Mouse (Mus musculus) embryonic facial prominence, embryonic 10.5 days (tissue): Measurements from ENCODE around the gene H3f3a. TPM values are rescaled to one million over a fixed set of nuclear protein-coding genes. Genes with fewer than 3 reads are reported as not detected.

ENCODE experiments used
- DNase-seq: peaks from one replicate; pipeline ENCODE4 v3.0.0-alpha.2; 2017; ENCODE audit warnings: low spot score
- H3K27ac ChIP-seq: fragments of 300-500 bp; sonication (generic); replicated peaks from 2 replicates; pipeline ENCODE4 v1.5.1; 2016; ENCODE audit warnings: mild to moderate bottlenecking
- H3K27me3 ChIP-seq: fragments of 300-500 bp; sonication (generic); replicated peaks from 2 replicates; pipeline ENCODE4 v1.6.1; 2016; ENCODE audit warnings: low read depth, mild to moderate bottlenecking; ENCODE audit not compliant: poor library complexity, severe bottlenecking
- H3K36me3 ChIP-seq: fragments of 300-500 bp; sonication (generic); replicated peaks from 2 replicates; pipeline ENCODE4 v1.6.1; 2016; ENCODE audit warnings: mild to moderate bottlenecking, moderate library complexity
- H3K4me1 ChIP-seq: fragments of 300-500 bp; sonication (generic); 2 replicates; pipeline ENCODE4 v1.6.1; 2016
- H3K4me3 ChIP-seq: fragments of 300-500 bp; sonication (generic); 2 replicates; pipeline ENCODE4 v1.5.1; 2016; ENCODE audit warnings: mild to moderate bottlenecking, moderate library complexity
- H3K9me3 ChIP-seq: fragments of 300-500 bp; sonication (generic); 2 replicates; pipeline ENCODE4 v1.6.1; 2016; ENCODE audit warnings: mild to moderate bottlenecking
- WGBS: fragments of 180-500 bp; shearing (Covaris S2); methylation state at CpG from one replicate; pipeline ENCODE4 v1.1.7; 2016; 5-methylcytosine and 5-hydroxymethylcytosine counted together
- polyA plus RNA-seq: library from polyadenylated mRNA; unstranded; fragments of >200 nt; fragmentation: Nextera tagmentation; extraction: Ambion mirVana; gene quantifications from 2 replicates; pipeline ENCODE4 v1.2.1, GENCODE M21; 2016

Gene H3f3a
- polyA plus RNA-seq, 1 experiment from 2014 or later = 2,772 TPM

DNA sequence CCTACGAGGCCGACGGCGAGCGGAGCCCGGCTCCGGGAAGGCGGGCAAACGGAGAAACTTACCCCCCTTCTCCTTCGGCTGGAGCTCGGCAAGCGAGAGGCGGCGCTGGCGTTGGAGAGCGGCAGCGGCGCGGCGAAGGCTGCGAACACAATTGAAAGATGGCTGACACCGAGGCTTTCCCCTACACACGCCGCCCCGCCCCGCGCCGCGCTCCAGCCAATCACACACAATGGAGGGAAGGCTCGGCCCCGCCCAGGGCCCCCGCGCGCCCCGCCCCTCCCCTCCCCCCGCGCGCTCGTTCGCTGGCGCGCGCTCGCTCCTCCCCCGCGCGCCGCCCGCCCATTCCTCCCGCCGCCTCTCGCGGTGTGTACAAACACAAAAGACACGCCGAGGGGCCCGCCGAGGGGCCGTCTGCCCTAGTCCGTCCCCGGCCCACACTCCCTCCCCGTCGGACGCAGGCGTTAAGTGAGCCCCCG lies 296 bp downstream of the H3f3a start:
- peaks cover 32% of the 10 kb centered on the region for H3K36me3 ChIP-seq
- H3K9me3 ChIP-seq = no peaks in the 10 kb centered on the region
- peak overlapping the region; percentile 96 for H3K4me3 ChIP-seq
- WGBS = under 1% methylated on average over 64 of the region's 65 CpGs
- peaks cover 30% of the 10 kb centered on the region for H3K4me1 ChIP-seq
- peak overlapping the region; percentile 100 for H3K27ac ChIP-seq
- no peaks in the 10 kb centered on the region for H3K27me3 ChIP-seq
- peak; percentile 99 for DNase-seq

DNA sequence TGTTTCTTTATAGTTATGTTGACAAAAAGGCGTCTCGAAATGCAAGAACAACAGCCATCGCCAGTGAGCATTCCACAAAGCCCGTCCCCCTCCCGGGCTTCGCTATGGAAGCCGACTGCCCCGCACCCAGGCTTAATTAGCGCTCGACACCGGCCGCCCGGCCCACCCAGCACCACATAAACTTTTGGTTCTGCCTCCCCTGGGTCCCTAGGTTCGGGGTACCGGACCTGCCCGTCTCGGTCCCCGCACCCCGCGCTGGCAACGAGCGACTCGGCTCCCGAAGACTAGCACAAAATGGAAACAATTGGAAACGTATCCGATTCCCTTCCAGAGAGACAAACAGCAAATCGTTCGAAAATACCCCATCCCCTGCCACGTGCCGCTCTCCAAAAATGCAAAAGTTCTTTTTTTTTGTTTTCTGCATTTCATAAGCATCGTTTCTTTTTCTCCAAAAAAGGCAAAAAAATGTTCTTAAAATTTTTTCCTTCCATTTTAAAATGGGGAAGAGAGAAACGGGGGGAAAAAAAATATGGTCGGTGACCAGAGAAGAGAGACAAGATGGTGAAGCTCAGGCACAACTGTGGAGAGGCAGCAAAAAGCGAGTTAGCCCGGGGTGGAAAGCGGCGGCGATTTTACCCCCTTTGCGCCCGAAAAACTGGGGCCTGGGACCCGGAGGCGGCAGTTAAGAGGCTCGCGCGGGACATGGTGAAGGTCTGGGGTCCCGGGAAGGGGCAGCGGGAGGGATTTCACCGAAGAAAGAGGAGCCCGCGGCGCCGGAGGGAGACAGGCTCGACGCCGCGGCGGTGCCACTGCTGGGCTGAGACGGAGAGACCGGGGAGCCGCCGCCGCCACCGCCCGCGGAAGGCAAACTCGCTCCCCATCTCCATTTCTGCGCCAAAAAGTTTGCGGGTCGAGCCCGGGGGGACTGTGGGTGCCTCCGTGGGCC lies 1.0 kb downstream of the H3f3a start:
- Histone ChIP-seq H3K9me3 (no peaks in the 10 kb centered on the region), H3K4me3 (peak overlapping the region; percentile 96), H3K27ac (peak overlapping the region; percentile 100), H3K27me3 (no peaks in the 10 kb centered on the region), H3K4me1 (peaks cover 30% of the 10 kb centered on the region), H3K36me3 (peaks cover 36% of the 10 kb centered on the region)
- WGBS = under 1% methylated on average over 71 of the region's 71 CpGs
- peak; percentile 72 for DNase-seq

DNA sequence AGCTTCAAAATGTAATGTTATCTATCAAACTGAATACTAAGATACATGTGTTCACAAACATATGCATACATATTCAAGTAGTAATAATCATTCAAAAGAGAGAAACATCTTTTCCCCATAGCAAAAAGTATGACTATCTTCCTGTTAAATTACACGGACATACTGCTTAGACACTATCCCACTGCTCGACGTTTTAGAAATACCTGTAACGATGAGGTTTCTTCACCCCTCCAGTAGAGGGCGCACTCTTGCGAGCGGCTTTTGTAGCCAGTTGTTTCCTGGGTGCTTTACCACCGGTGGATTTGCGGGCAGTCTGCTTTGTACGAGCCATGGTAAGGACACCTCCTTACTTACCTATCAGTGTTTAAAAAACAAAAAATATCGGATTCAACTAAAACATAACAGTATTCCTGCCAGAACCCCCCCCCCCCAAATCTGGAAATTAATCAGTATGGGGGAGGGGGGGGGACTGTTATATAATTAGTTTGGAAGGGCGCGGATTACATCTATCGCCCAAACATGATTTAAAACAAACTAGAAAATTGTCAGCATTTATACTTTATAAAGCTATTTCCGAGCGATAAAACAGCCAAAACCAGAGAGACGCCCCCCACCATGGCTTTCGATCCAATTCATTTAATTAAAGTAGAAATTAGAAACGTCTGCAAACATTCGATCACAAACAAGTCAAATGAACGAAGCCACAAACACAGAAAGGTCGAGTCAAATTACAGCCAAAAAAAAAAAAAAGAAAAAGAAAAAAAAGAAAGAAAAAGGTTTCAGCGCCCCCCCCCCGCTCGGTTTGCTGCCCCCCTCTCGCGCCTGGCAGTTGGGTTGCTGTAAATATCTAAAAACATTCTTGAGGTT lies 1.9 kb downstream of the H3f3a start:
- H3K4me1 ChIP-seq = peaks cover 30% of the 10 kb centered on the region
- H3K27me3 ChIP-seq = no peaks in the 10 kb centered on the region
- 7% methylated on average over 27 of the region's 27 CpGs for WGBS
- no peaks in the 10 kb centered on the region for H3K9me3 ChIP-seq
- H3K27ac ChIP-seq = peak overlapping the region; percentile 100
- no peak for DNase-seq
- peak overlapping the region; percentile 96 for H3K4me3 ChIP-seq
- H3K36me3 ChIP-seq = peaks cover 44% of the 10 kb centered on the region

GRCm38 (mm10) chr1:180810976-180811375 lies 2.8 kb downstream of the H3f3a start:
- DNase-seq = no peak
- peaks cover 29% of the 10 kb centered on the region for H3K4me1 ChIP-seq
- no peak overlapping the region for H3K27ac ChIP-seq
- no peaks in the 10 kb centered on the region for H3K9me3 ChIP-seq
- H3K4me3 ChIP-seq = peak overlapping the region; percentile 96
- WGBS = 85% methylated on average over 7 of the region's 7 CpGs
- H3K36me3 ChIP-seq = peaks cover 53% of the 10 kb centered on the region
- H3K27me3 ChIP-seq = no peaks in the 10 kb centered on the region

DNA sequence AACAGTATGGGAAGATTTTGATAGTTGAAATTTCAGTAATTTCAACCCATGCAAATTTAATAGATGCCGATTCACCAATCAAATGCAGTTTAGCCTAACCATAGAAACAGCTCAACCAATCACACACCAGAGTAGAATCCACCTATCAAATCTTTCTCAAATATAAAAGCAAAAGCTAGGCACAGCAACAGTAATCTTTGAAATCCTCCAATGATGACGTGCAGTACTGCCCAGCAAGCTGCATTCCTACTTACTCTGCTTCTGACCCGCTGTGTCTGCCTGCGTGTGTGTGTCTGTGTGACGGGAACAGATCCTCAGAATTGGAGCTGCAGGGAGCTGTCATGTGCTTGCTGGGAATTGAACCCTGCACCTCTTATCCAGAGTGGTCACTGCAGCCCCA lies 4.9 kb downstream of the H3f3a start:
- H3K4me1 ChIP-seq = peaks cover 11% of the 10 kb centered on the region
- H3K4me3 ChIP-seq = no peak overlapping the region
- no peaks in the 10 kb centered on the region for H3K9me3 ChIP-seq
- WGBS = 89% methylated on average over 5 of the region's 5 CpGs
- H3K27me3 ChIP-seq = no peaks in the 10 kb centered on the region
- H3K27ac ChIP-seq = no peak overlapping the region
- no peak for DNase-seq
- H3K36me3 ChIP-seq = peaks cover 74% of the 10 kb centered on the region

- H3K27ac ChIP-seq = no peak overlapping the region
- no peak overlapping the region for H3K4me3 ChIP-seq
- 89% methylated on average over 6 of the region's 6 CpGs for WGBS
- H3K4me1 ChIP-seq = no peaks in the 10 kb centered on the region
- no peak for DNase-seq
- no peaks in the 10 kb centered on the region for H3K9me3 ChIP-seq
- H3K36me3 ChIP-seq = peaks cover 93% of the 10 kb centered on the region
- no peaks in the 10 kb centered on the region for H3K27me3 ChIP-seq
Observed at GRCm38 (mm10) chr1:180803881-180804280, 9.9 kb downstream of the H3f3a start.

GRCm38 (mm10) chr1:180801466-180801994 lies 12.2 kb downstream of the H3f3a start:
- H3K27me3 ChIP-seq = no peaks in the 10 kb centered on the region
- H3K4me1 ChIP-seq = no peaks in the 10 kb centered on the region
- H3K36me3 ChIP-seq = peaks cover 73% of the 10 kb centered on the region
- no peaks in the 10 kb centered on the region for H3K9me3 ChIP-seq
- no peak overlapping the region for H3K4me3 ChIP-seq
- 83% methylated on average over 3 of the region's 3 CpGs for WGBS
- DNase-seq = no peak
- no peak overlapping the region for H3K27ac ChIP-seq

GRCm38 (mm10) chr1:180800814-180801213 lies 12.9 kb downstream of the H3f3a start:
- Histone ChIP-seq H3K36me3 (peaks cover 66% of the 10 kb centered on the region), H3K9me3 (no peaks in the 10 kb centered on the region), H3K27me3 (no peaks in the 10 kb centered on the region), H3K4me1 (no peaks in the 10 kb centered on the region), H3K27ac (no peak overlapping the region), H3K4me3 (no peak overlapping the region)
- 59% methylated on average over 2 of the region's 2 CpGs for WGBS
- DNase-seq = no peak

DNA sequence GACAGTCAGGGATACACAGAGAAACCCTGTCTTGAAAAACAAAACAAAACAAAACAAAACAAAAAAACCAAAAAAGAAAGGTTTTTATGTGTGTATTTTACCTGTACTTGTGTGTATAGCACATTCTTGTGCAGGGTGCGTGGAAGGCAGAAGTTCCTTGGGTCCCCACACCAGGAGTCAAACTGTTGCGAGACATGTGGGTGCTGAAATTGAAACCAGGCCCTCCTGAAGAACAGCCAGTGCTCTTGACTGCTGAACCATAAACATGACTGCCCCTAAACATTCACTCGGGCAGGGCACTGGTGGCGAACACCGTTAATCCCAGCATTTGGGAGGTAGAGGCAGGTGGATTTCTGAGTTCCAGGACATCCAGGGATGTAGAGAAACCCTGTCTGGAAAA lies 13.7 kb downstream of the H3f3a start:
- DNase-seq = no peak
- no peaks in the 10 kb centered on the region for H3K9me3 ChIP-seq
- H3K27me3 ChIP-seq = 0 out of 2 replicates have a peak, but pooled peaks cover 4% of the 10 kb centered on the region
- H3K36me3 ChIP-seq = peaks cover 58% of the 10 kb centered on the region
- no peak overlapping the region for H3K27ac ChIP-seq
- no peak overlapping the region for H3K4me3 ChIP-seq
- WGBS = 86% methylated on average over 5 of the region's 5 CpGs
- no peaks in the 10 kb centered on the region for H3K4me1 ChIP-seq

DNA sequence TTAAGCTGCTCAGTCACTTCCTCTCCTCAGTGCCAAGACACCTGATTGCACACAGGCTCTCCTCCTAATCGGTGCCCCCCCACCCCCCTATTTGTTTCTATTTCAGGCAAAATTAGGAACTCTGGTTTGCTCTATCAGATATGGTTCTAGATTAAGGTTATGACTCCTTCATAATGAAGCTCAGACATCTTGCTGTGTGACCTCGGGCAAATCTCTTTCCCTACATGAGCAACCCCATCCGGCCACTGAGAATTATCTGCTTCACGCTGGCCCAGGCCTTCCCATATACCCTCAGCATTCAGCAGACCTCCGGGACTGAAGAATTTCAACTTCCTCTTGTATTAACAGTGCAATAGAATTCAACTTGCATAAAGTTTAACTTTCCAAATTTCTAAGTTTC lies 14.5 kb downstream of the H3f3a start:
- Histone ChIP-seq H3K27ac (no peak overlapping the region), H3K27me3 (peaks cover 7% of the 10 kb centered on the region; the same call in 1 of the 2 replicates), H3K36me3 (peaks cover 50% of the 10 kb centered on the region), H3K9me3 (no peaks in the 10 kb centered on the region), H3K4me3 (no peak overlapping the region), H3K4me1 (peaks cover 3% of the 10 kb centered on the region)
- 88% methylated on average over 5 of the region's 5 CpGs for WGBS
- DNase-seq = no peak

DNA sequence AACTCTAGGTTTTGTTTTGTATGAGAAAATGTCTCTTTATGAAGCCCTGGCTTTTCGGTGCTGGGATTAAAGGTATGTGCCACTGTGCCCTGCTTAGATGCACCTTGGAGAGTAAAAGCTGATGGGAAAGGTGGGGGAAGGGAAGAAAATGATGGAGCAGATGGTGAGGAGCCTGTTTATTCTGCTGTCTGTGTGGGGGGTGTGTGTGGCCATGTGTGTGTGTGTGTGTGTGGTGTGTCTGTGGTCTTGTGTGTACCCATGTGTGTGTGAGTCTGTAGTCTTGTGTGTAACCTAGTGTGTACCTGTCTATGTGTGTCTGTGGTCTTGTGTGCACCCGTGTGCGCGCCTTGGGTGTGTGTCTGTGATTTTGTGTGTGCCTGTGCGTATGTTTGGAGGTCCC lies 15.1 kb downstream of the H3f3a start:
- Histone ChIP-seq H3K36me3 (peaks cover 44% of the 10 kb centered on the region), H3K27me3 (peaks cover 7% of the 10 kb centered on the region; the same call in 1 of the 2 replicates)

DNA sequence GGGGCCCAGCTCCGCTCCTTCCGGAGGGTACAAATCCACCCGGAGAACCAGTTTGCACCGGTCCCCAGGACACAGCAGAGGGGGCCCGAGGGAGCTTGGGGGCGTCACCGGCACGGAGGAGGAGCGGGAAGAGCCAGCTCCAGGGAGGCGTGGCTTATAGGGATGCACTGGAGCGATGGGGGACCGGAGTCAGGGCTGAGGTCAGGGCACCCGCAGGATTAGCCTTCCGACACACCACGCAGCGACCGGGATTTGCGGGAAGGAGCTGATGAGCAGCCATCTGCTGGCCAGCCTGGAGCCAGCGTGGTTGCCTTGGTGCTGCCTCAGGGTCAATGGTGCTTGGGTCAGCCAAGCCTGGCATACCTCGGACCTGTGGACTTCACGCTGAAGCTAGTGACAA lies 19.6 kb downstream of the H3f3a start:
- Histone ChIP-seq H3K27me3 (peaks cover 20% of the 10 kb centered on the region), H3K4me1 (peaks cover 13% of the 10 kb centered on the region), H3K36me3 (0 out of 2 replicates have a peak, but pooled peaks cover 6% of the 10 kb centered on the region), H3K9me3 (no peaks in the 10 kb centered on the region), H3K4me3 (peak overlapping the region; percentile 60), H3K27ac (peak overlapping the region; percentile 59)
- peak; percentile 79 for DNase-seq
- WGBS = 1% methylated on average over 21 of the region's 21 CpGs

More for the DNA sequence above, 15.1 kb downstream of the H3f3a start:
- Histone ChIP-seq H3K27ac (no peak overlapping the region), H3K9me3 (no peaks in the 10 kb centered on the region), H3K4me1 (peaks cover 9% of the 10 kb centered on the region), H3K4me3 (no peak overlapping the region)
- DNase-seq = no peak
- 94% methylated on average over 5 of the region's 5 CpGs for whole genome bisulfite sequencing
